Mouse (Mus musculus) layer of hippocampus, adult 18-20 months (tissue): ENCODE results near the gene Ndufs2. TPM values are rescaled to one million over a fixed set of nuclear protein-coding genes. Genes with fewer than 3 reads are reported as not detected.

Experiments
- DNase-seq, 2 experiments: peaks; one replicate each; pipeline ENCODE4 v3.0.0; 2022; ENCODE audit warnings: low spot score in 2 of 2
- long read RNA-seq: library from polyadenylated mRNA; stranded (forward); transcript quantifications from one replicate; pipeline ENCODE4 v2.0.0, GENCODE M21; 2021
- total RNA-seq, 2 experiments: library from RNA; stranded (reverse); gene quantifications; 2 replicates each; pipeline ENCODE4 v1.2.3; 2021

Gene Ndufs2
- total RNA-seq = 100 to 1,000 TPM; 270 to 277 TPM
- long read RNA-seq, transcript Ndufs2-201 (13 exons, 1,623 nt) = major isoform, 98 of 116 reads
- long read RNA-seq, partial matches to known transcripts = 12 of 116 reads
- long read RNA-seq, other reads (novel, unspliced or antisense) = 6 of 116 reads

GRCm38 (mm10) chr1:171250680-171251593 lies at the start of gene Ndufs2:
TSS of gene Ndufs2 (minus strand) at chr1:171251388.
- DNase-seq = peak in 1 of 2 experiments; percentile 50

GRCm38 (mm10) chr1:171298226-171298625 lies 47.0 kb upstream of the Ndufs2 start:
- no peak for DNase-seq

- DNase-seq = no peak
These were observed 43.8 kb upstream of the Ndufs2 start for GRCm38 (mm10) chr1:171295063-171295402.

- peak; percentile 76 to 92 for DNase-seq
These were observed 43.3 kb upstream of the Ndufs2 start, which contains the start of gene Ufc1 for GRCm38 (mm10) chr1:171294298-171295062. TSS of gene Ufc1 (minus strand) at chr1:171295024.

- no peak for DNase-seq
These were observed 42.7 kb upstream of the Ndufs2 start for GRCm38 (mm10) chr1:171293906-171294297.

GRCm38 (mm10) chr1:171293351-171293750 lies 42.2 kb upstream of the Ndufs2 start:
- DNase-seq = no peak

- DNase-seq = no peak
These were observed 37.1 kb upstream of the Ndufs2 start for GRCm38 (mm10) chr1:171288328-171288727.

- peak; percentile 94 to 97 for DNase-seq
These were observed 36.2 kb upstream of the Ndufs2 start, which contains the start of gene Usp21 for GRCm38 (mm10) chr1:171287136-171288081. TSS of gene Usp21 (minus strand) at chr1:171287991.

- no peak for DNase-seq
These were observed 35.3 kb upstream of the Ndufs2 start for GRCm38 (mm10) chr1:171286517-171286916.

GRCm38 (mm10) chr1:171285096-171285892 lies 34.1 kb upstream of the Ndufs2 start:
- DNase-seq = peak in 1 of 2 experiments; percentile 1

GRCm38 (mm10) chr1:171284491-171284890 lies 33.3 kb upstream of the Ndufs2 start:
- DNase-seq = no peak

- DNase-seq = peak in 1 of 2 experiments; percentile 3
These were observed 32.3 kb upstream of the Ndufs2 start for GRCm38 (mm10) chr1:171283188-171284160.

GRCm38 (mm10) chr1:171282086-171282805 lies 31.1 kb upstream of the Ndufs2 start:
- peak in 1 of 2 experiments; percentile 2 for DNase-seq

GRCm38 (mm10) chr1:171281528-171281923 lies 30.3 kb upstream of the Ndufs2 start:
- peak; percentile 67 to 87 for DNase-seq

GRCm38 (mm10) chr1:171280916-171281527 lies 29.8 kb upstream of the Ndufs2 start, which contains the start of gene Ppox:
TSS of gene Ppox (minus strand) at chr1:171281186.
- peak; percentile 94 to 97 for DNase-seq

GRCm38 (mm10) chr1:171280250-171280915 lies 29.2 kb upstream of the Ndufs2 start:
- no peak for DNase-seq

GRCm38 (mm10) chr1:171279721-171280120 lies 28.5 kb upstream of the Ndufs2 start:
- no peak for DNase-seq
